Mouse (Mus musculus) liver, adult (tissue): ENCODE results near the gene Gprc6a.

ENCODE experiments used
- GATA4 ChIP-seq: IDR thresholded peaks from 2 replicates; pipeline ENCODE4 v1.6.1; 2014; ENCODE audit warnings: mild to moderate bottlenecking, low read length; ENCODE audit not compliant: insufficient replicate concordance

The Gprc6a gene

DNA sequence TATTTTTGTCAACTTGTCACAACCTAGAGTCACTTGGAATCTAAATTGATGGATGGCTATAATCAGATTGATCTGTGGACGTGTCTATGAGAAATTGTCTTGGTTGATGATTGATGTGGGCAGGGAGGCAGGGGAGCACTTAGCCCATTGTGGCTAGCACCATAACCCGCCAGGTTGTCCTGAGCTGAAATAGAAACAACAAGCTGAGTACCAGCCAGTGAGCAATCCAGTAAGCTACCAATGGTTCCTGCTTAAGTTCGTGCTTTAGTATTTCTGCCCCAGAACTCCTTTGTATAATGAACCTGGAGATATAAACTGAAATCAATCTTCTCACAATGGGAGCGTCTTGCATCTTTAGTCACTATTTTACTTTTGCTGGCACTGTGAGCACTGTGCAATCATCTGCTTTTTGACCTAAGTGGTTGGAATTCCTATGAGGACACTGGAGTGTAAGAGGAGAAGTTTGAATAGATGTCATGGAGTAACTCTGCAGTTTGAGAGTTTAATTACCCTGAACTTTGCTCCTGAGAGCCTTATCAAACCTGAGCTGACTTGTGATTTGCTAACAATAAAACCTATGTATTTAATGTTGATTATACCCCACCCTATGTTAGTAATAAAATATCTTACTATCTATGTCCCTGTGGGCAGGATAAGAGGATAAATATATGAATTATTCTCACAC lies 21.4 kb downstream of the Gprc6a start:
- no peak for TF ChIP-seq GATA4

DNA sequence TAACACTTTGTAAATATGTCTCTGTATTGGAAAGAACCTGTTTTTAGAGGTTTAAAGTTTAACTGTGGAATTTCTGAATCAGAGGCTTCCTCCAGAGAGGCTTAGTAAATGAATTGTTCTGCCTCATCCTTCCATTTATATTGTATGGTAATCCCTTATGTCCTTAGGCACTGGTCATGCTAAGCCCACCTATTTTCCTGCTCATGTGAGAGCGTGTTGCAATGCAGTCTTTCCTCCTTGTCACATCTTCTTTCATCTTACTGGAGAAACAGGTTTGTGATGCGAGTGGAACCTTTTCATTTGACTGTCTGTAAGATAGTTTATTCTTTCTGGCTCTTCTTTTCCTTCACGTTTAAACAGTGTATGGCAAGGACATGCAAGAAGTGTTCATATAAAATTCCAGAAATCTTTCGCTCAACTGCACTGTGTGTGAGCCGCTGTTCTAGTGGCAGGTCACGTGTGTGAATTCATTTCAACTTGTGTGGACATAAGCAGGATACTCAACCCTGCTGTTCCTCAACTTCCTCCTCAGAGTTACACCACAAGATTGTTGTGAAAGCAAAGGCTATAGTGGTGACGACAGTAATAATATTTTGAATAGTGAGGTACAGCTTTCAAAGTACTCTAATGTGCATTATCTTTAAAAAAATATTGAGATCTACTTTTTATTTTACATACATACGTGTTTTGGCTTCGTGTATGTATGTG lies 34.2 kb downstream of the Gprc6a start:
- TF ChIP-seq GATA4 = no peak

DNA sequence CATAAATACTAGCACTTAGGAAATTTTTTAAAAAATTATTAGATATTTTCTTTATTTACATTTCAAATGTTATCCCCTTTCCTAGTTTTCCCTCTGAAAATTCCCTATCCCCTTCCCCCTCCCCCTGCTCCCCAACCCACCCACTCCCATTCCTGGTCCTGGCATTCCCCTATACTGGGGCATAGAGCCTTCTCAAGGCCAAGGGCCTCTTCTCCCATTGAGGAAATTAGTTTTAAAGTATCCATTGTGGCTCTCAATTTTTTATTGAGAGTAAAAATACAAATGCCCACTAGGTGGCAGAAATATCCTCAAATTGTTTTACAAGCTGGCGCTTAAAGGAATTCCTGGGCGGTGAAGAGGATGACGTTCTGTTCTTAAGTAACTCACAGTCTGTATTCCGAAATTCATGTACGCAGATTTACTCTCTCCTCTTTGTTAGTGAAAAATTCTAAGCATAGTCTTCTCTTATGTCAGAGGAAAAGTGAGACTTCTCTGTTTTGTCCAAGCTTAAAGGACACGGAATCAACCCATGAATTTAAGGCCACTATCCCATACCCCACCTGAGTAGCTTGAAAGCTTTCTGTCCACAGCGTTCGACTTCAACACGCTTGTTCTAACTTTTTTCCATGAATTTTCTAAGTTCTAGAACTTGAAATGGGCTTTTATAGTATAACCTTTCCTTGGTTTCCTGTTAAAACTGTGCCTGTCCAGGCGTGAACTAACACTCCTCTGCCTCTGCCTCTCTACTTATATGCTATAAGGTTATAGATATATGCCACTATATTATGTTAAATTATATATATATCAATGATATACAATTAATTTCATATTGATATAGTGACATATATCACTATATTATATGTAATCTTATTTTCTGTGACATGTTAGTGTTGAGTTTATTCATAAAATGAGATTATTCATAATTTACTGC lies 36.0 kb downstream of the Gprc6a start:
- no peak for TF ChIP-seq GATA4

DNA sequence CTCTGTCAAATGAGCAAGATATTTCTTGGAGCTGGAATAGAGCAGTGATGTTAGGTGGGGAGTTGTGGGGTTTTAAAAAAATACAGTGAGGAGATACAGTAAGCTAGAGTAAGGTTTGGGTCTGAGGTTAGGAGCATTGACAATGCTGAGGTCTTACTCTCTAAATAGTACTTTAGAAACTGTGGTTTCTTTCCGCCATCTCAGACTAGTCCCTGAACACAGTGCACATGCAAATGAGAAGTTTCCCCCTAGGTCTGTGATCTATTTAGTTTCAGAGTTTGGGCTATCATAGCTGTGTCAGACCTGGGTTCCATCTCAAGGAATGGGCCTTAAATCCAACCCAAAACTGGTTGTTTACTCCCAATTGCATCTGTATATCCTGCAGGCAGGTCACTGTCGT lies 39.7 kb downstream of the Gprc6a start:
- no peak for TF ChIP-seq GATA4

DNA sequence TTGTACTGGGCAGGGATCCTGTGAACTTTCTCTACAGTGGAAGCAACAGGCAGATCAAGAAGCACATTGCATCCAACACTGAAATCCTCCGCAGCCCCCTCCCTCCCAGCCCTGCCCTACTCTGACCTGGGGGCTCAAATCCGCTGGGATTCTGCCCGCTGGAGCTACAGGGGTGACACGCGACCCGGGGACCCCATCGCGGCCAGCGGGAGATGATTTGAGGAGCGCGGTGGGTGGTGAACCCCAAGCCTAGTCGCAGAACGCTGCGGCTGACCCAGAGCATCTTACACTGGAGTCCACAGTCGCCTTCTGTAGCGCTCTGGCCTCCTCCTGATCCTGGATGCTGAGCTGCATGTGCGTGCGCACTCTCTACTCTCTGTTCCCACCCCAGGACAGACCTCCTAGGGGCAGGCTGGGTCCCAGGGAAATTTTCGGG lies 41.1 kb downstream of the Gprc6a start, which contains the start of gene Fam162b:
Gene Fam162b, minus strand, starts transcription at position 379 of the 436 bp plus-strand sequence.
- no peak for TF ChIP-seq GATA4

DNA sequence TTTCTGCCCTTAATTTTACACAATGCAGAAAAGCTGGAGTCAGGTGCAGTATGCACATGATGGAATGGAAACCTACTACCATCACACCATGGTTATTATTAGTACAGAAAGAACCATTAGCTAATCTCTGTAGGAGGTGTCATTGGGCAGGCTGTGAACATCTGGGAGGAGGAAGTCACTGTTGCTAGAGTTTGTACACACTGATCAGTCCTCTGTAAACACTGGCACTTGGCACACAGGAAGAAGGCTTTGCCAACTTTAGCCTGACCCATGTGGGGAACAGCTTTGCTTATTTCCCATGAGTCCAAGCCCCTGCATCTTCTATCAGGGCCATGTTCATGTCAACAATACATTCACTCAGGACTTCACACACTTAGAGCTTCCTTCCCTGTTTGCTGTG lies 46.3 kb downstream of the Gprc6a start:
- no peak for TF ChIP-seq GATA4

DNA sequence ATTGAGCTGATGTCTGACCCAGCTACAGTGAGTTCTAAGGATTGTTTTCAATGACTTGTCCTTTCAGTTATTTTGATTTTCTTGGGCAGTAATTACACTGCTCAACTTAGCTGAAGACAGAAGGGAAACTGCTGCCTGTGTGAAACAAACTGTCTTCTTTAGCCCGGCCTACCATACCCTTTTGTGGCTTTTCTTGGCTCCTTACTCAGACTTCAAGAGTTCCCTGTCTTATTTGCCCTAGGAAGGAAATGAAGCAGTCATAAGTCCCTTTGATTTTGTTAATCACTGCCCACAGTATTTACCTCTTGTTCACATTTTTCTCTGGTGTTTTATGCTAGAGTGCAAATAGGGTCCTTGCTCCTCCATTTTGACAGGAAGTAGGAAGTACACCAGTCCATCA lies 46.9 kb downstream of the Gprc6a start:
- no peak for TF ChIP-seq GATA4

DNA sequence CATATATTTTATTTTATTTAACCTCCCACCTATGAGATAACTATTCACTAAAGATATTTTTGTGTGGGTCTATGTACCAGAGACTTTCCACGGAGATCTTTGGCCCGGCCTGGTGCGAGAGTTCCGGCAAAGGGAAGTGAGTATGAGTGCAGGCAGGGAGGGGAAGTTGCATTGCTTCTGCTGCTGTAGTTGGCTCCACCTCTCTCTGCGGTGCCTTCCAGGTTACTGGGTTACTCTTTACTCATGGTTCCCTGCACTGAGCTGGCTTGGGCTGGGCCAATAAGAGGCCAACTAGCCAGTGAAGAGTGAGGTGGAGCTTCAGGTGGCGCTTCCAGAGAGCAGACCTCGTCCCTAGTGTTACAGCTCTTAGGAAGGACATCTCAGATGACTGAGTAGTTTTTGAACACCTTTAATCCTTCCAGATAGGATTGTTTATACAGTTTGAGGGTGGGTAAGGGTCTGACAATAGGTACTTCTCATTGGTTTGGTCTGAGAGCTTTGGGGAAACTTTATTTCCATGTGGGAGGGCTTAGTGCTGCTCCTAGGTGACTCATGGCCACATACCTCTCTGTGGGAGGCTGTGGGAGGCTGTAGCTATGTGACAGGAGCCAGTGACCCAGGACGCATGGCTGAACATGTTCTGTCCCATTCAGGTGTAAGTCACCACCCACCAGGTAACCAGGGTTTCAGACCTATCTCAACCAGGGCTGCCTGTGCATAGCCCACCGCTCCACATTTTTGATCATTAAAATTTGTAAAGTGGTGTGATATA lies 59.9 kb downstream of the Gprc6a start:
- TF ChIP-seq GATA4 = no peak
